Mouse (Mus musculus): ENCODE measurements around the gene Cygb. TPM values are rescaled to one million over a fixed set of nuclear protein-coding genes. Genes with fewer than 3 reads are reported as not detected.

Cygb gene
- polyA plus RNA-seq, 1 experiment: not detected

- TF ChIP-seq POLR2A (IDR thresholded peaks at IDR 0.05; ENCODE audit: borderline replicate concordance, low read depth, low read length) (no peak), CTCF (IDR thresholded peaks at IDR 0.05; ENCODE audit: low read depth, low read length) (no peak)
- Histone ChIP-seq H3K4me3 (ENCODE audit: insufficient read depth, low read length) (no peak overlapping the region), H3K27ac (ENCODE audit: insufficient read depth, low read depth, low read length) (no peak overlapping the region), H3K4me1 (ENCODE audit: control insufficient read depth, insufficient read depth, low read length) (peaks cover 14% of the 10 kb centered on the region)
Measured at GRCm38 (mm10) chr11:116674616-116675379, 20.7 kb upstream of the Cygb start.

- H3K4me3 ChIP-seq (ENCODE audit: insufficient read depth, low read length): peak overlapping the region; percentile 99; the same call in 1 of the 2 replicates
- TF ChIP-seq CTCF (IDR thresholded peaks at IDR 0.05; ENCODE audit: low read depth, low read length): no peak
- no peak for TF ChIP-seq POLR2A (IDR thresholded peaks at IDR 0.05; ENCODE audit: borderline replicate concordance, low read depth, low read length)
- no peak overlapping the region for H3K27ac ChIP-seq (ENCODE audit: insufficient read depth, low read depth, low read length)
- H3K4me1 ChIP-seq (ENCODE audit: control insufficient read depth, insufficient read depth, low read length): peaks cover 11% of the 10 kb centered on the region
Measured at GRCm38 (mm10) chr11:116673410-116673809, 19.3 kb upstream of the Cygb start.

GRCm38 (mm10) chr11:116672595-116672994 is 18.5 kb upstream of the Cygb start:
- H3K4me1 ChIP-seq (ENCODE audit: control insufficient read depth, insufficient read depth, low read length): peaks cover 11% of the 10 kb centered on the region
- H3K27ac ChIP-seq (ENCODE audit: insufficient read depth, low read depth, low read length): peak overlapping the region; percentile 77
- H3K4me3 ChIP-seq (ENCODE audit: insufficient read depth, low read length): peak overlapping the region; percentile 99
- TF ChIP-seq CTCF (IDR thresholded peaks at IDR 0.05; ENCODE audit: low read depth, low read length) (no peak), POLR2A (IDR thresholded peaks at IDR 0.05; ENCODE audit: borderline replicate concordance, low read depth, low read length) (no peak)

- Histone ChIP-seq H3K4me1 (ENCODE audit: control insufficient read depth, insufficient read depth, low read length) (peaks cover 11% of the 10 kb centered on the region), H3K27ac (ENCODE audit: insufficient read depth, low read depth, low read length) (peak overlapping the region; percentile 77), H3K4me3 (ENCODE audit: insufficient read depth, low read length) (peak overlapping the region; percentile 99)
- TF ChIP-seq CTCF (IDR thresholded peaks at IDR 0.05; ENCODE audit: low read depth, low read length) (no peak), POLR2A (IDR thresholded peaks at IDR 0.05; ENCODE audit: borderline replicate concordance, low read depth, low read length) (no peak)
Measured at GRCm38 (mm10) chr11:116671845-116672434, 17.8 kb upstream of the Cygb start.

- TF ChIP-seq CTCF (IDR thresholded peaks at IDR 0.05; ENCODE audit: low read depth, low read length) (peak; percentile 98), POLR2A (IDR thresholded peaks at IDR 0.05; ENCODE audit: borderline replicate concordance, low read depth, low read length) (no peak; the same call in 1 of the 2 replicates)
- Histone ChIP-seq H3K27ac (ENCODE audit: insufficient read depth, low read depth, low read length) (peak overlapping the region; percentile 77), H3K4me3 (ENCODE audit: insufficient read depth, low read length) (peak overlapping the region; percentile 99), H3K4me1 (ENCODE audit: control insufficient read depth, insufficient read depth, low read length) (peaks cover 14% of the 10 kb centered on the region)
Measured at GRCm38 (mm10) chr11:116671112-116671844, 17.2 kb upstream of the Cygb start.

- Histone ChIP-seq H3K4me1 (ENCODE audit: control insufficient read depth, insufficient read depth, low read length) (peaks cover 15% of the 10 kb centered on the region), H3K4me3 (ENCODE audit: insufficient read depth, low read length) (no peak overlapping the region), H3K27ac (ENCODE audit: insufficient read depth, low read depth, low read length) (no peak overlapping the region)
- TF ChIP-seq CTCF (IDR thresholded peaks at IDR 0.05; ENCODE audit: low read depth, low read length) (no peak), POLR2A (IDR thresholded peaks at IDR 0.05; ENCODE audit: borderline replicate concordance, low read depth, low read length) (no peak)
Measured at GRCm38 (mm10) chr11:116670386-116670785, 16.3 kb upstream of the Cygb start.

- TF ChIP-seq CTCF (IDR thresholded peaks at IDR 0.05; ENCODE audit: low read depth, low read length) (no peak), POLR2A (IDR thresholded peaks at IDR 0.05; ENCODE audit: borderline replicate concordance, low read depth, low read length) (no peak)
- Histone ChIP-seq H3K27ac (ENCODE audit: insufficient read depth, low read depth, low read length) (no peak overlapping the region), H3K4me1 (ENCODE audit: control insufficient read depth, insufficient read depth, low read length) (peaks cover 15% of the 10 kb centered on the region), H3K4me3 (ENCODE audit: insufficient read depth, low read length) (no peak overlapping the region)
Measured at GRCm38 (mm10) chr11:116669787-116670365, 15.8 kb upstream of the Cygb start.

- Histone ChIP-seq H3K27ac (ENCODE audit: insufficient read depth, low read depth, low read length) (no peak overlapping the region), H3K4me3 (ENCODE audit: insufficient read depth, low read length) (no peak overlapping the region), H3K4me1 (ENCODE audit: control insufficient read depth, insufficient read depth, low read length) (peaks cover 14% of the 10 kb centered on the region)
- no peak for TF ChIP-seq POLR2A (IDR thresholded peaks at IDR 0.05; ENCODE audit: borderline replicate concordance, low read depth, low read length)
Measured at GRCm38 (mm10) chr11:116669316-116669715, 15.2 kb upstream of the Cygb start.

GRCm38 (mm10) chr11:116668839-116669238 is 14.7 kb upstream of the Cygb start:
- peaks cover 11% of the 10 kb centered on the region for H3K4me1 ChIP-seq (ENCODE audit: control insufficient read depth, insufficient read depth, low read length)
- H3K4me3 ChIP-seq (ENCODE audit: insufficient read depth, low read length): no peak overlapping the region

More at GRCm38 (mm10) chr11:116668839-116669238, 14.7 kb upstream of the Cygb start:
- TF ChIP-seq POLR2A (IDR thresholded peaks at IDR 0.05; ENCODE audit: borderline replicate concordance, low read depth, low read length) (no peak), CTCF (IDR thresholded peaks at IDR 0.05; ENCODE audit: low read depth, low read length) (no peak)
- H3K27ac ChIP-seq (ENCODE audit: insufficient read depth, low read depth, low read length): no peak overlapping the region
